Mouse (Mus musculus) neural tube, embryonic 10.5 days (tissue): ENCODE measurements at regions not wholly inside any gene's neighbourhood (a gene's known extent, or its start where the extent isn't known, plus 50 kb on each side); places are given as distances from the start of the nearest gene placed in this dataset.

ENCODE experiments used
- DNase-seq: peaks from one replicate; pipeline ENCODE4 v3.0.0-alpha.2; 2017; ENCODE audit warnings: low spot score; ENCODE audit errors: extremely low spot score

DNA sequence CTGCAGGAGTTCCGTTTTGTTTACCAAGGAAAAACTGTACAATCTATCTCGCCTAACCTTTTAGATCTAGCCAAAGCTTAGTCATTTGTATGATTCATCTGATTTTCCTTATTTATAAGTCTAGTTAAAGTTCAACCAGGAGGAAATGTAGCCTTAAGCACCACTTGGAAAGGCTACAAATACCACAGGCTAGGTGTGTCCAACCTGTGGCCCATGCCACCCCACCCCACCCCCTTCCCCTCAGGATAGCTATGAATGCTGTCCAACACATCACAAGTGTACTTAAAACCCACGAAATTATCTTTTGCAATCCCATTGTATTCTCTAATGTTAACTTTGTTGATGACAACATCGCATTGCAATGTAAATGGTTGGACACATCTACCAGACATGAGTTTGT lies 102.9 kb upstream of the Klf14 start:
- no peak for DNase-seq

DNA sequence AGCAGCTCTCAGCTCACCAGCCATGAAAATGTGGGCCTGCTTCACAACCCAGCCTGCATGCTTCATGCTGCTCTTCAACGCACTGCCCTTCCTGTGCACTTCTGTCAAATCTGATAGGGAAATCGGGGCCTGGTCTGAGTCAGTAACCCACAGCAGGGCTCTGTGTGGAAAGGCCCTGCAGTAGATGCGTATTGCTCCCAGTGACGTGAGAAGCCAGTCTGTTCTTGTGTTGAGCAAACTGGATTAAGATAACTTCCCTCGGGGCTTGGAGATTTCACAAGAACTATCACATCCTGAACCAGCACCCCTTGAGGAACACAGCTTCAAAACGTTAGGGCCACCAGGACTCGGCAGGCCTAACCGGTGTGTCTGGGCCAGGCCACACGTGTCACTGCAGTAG lies 106.5 kb upstream of the Klf14 start:
- DNase-seq: no peak

DNA sequence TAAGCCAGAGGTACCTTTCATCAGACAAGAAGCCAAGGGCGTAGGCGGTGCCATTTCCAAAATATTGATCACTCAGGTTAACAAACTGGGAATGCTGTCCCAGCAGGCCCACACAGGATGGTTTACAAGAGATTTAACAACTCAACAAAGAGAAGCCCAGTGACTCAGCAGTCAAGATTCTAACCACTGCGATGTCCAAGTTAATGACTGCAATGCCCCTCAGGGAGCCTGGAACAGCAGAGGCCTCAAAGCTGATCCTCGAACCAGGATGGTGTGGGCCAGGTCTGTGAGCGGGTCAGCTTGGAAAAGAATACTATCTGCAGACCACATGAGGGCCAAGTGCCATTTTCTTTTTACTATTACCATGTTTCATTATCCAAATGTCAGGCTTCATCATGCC lies 108.0 kb upstream of the Klf14 start:
- no peak for DNase-seq

DNA sequence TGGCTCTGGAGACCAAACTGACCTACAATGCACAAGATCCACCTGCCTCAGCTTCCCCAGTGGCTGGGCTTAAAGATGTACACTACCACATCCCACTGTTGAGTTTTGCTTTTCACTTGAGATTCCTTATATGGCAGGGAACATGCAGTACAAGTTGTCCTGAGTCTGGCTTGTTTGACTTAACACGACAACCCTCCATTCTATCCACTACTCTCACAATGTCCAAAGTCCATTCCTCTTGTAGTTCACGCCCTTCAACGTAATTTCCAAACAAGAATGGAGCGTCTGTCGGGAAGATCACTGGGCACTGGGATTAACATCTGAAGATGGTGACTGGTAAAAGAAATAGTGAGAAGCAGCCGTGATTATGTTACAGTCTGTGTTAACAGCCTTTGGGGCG lies 108.6 kb upstream of the Klf14 start:
- no peak for DNase-seq

DNA sequence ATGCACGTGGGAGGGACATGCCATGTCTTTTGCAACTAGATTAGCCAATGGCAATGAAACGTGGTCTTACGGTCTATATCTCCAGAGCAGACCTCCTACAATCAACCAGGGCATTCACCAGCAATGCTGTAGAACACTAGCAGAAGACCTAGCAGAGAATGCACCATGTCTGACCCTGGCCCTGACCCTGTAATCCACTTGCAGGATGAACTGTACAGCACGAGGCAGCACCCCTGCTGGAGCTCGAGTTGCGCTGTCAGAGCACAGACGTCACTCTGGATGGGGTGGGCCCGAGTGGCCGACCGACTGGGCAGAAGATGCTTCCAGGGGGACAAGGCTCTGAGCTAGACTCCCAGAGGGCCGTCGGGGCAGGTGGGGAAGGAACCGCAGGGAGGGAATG lies 110.4 kb upstream of the Klf14 start:
- DNase-seq: no peak

DNA sequence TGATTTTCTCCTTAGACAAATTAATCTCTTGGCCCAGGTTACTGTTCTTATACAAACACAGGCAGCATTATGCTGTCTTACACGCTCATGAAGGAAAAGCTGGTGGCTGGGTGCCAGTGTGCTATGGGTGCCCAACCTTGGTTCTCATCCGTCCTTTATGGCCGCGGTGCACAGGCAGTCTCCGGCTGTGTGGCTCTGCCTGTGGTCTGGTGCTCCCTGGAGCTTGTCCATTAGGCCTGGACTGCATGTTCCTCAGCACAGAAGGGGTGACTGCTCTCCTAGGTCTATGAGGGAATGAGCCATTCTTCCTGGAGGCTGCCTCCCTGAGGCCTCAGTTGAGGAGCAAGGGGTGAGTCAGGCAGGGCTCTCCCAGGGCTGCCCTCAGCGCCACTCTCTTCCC lies 111.7 kb upstream of the Klf14 start:
- no peak for DNase-seq

DNA sequence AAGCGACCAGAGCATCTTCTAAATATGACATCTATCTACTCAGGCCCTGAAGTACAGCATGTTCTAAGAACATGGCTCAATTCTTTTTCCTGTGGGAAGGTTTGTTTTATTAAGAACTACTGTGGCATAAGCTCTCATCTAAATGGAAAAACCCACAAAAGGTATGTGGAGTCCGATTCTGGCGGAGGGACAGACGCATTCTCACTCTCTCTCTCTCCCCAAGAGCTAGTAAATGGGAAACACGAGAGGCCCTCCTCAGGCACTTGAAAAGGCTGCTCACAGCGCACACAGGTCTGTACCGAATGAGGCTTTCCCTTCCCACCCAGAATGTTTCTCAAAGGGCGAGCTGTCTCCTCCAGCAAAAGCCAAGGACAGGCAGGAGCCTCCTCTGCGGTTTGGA lies 112.1 kb upstream of the Klf14 start:
- no peak for DNase-seq

DNA sequence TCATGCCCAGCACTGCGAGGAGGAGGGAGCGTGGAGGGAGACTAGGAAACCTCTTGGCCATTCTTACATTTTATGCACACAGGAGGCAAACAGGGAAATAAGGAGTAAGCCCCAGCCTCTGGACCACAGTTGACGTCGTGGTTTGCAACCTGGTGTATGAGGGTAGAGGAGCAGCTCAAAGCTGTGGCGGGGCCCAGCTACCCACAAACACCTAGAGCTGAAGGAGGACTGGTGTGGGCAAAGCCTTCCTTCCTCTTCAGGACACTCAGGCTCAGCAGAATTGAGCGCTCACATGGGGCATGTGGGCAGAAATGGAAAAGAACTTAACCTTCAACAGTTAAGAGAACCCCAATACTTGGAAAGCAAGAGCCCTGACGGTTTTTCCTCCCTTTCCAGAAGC lies 113.2 kb upstream of the Klf14 start:
- DNase-seq: no peak

DNA sequence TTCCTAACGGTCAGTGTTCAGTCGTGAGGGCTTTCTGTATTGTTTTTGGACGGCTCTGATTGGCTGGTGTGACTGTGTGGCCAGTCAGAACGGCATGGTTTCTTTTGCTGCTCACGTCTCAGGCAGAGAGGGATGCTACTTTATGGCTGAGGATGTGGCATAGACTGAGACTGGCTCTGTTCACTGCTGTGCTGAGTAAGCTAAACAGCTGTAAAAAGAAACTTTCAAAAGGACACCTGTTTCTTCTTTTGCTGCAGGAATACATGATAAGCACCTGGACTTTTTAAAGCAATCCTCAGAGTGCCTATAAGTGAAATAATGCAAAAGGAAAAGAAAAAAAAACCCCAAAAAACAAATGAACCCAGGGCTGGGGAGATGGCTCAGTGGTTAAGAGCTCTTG lies 113.7 kb upstream of the Klf14 start:
- no peak for DNase-seq

DNA sequence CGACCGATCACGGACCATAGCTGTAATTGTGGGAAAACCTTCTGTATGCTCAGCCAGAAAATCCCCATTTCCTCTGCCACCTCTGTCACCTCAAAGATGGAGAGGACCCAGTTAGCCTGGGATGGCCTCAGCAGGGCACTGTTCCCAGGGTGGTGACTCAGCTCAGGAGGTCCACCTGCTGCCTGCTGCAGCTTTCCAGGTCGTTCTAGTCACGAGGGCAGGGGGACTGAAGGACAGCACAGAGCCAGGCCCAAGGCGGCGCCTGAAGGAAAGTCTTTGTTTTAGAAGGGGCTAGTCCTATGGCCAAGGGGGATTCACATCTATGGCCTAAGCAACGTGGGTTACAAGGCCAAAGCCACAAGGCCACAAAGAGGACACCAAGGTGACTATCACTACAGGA lies 114.5 kb upstream of the Klf14 start:
- DNase-seq: no peak

DNA sequence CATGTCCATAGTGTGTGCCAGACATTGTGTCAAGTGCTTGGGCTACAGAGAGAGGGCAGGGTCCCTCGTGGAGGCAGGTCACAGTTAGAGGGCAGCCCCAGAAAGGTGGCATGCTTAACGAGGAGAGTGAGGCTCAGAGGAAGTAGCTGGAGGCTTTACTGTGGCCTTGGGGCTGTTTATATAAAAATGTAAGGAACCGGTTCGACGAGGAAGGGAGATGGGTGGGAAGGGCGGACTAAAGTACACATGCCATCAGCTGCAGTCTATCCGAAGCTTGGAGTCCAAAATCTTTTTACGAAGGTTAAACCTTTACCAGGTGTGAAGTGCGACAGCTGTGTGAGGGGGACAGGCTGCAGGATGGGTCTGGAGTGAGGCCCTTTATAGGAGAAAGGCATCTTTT lies 115.5 kb upstream of the Klf14 start:
- DNase-seq: no peak

DNA sequence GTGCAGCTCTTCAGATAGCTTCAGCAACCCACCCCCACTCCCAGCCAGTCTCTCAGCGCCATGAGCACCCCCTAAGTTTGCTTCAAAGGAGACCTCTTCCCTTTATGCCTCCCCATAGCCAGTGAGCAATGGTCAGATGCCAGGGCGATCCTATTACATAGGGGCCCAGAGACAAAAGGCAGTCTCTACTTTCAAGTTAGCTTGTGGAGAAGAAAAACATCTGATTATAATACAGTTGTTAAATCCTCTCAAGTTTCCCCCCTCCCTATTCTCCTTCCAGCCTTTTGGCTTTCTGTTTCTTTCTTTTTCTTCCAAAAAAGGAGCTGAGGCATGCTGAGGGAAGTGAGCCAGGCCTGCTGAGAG lies 116.3 kb upstream of the Klf14 start:
- no peak for DNase-seq

DNA sequence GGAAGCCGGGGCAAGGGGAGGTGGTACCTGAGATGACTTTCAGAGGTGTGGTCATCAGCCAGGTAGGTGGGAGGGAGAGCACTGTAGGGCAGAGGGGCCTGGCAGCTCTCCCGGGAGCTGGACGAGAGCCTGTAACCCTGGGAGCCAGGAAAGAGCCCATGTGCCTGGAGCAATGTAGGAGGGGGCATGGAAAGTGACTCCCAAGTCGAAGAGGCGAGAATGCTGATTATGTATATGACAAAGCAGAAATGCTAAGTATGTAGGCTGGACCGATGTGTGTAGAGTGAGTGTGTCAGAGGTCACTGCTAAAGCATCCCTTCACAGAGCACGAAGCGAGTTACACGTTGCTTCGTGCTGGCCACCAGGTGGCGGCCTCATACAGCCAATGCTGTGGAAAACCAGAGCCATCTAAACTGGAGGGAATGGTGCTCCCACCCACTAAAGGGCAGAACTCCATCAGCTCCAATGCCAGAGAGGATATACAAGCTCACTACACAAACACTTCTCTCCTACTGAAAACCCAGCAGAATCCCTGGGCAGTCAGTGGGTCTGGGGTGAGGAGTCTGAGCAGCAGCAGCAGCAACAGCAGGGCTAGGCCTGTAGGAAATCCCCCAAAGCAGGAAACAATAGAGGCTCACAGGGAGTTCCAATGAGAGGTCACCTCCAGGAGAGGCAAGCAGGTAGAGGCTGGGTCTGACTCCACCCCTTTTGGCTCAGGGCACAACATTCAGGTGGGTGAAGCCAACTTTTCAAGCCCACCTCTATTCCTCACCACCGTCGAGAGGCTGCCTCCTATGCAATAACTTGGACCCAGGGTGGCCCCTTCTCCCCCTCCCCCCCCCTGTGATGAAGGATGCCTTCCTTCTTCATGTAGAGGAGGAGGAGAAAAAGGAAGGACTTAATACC lies 116.9 kb upstream of the Klf14 start:
- DNase-seq: peak; percentile 78

DNA sequence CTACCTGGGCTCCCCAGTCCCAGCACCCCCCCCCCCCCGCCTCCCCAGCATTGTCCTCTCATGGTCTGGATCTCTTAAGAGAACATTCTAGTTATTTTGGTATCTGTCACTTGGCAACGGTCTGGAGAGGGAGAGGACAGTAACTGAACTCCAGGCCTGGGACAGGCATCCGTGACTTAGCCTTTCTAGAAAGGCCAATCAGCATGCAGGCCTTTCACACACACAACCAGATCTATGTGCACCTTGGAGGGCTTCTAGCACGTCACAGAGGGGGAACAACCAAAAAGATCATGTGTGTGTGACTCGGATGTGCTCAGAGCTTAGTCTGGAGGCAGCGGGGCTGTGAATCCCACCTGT lies 117.6 kb upstream of the Klf14 start:
- DNase-seq: no peak

DNA sequence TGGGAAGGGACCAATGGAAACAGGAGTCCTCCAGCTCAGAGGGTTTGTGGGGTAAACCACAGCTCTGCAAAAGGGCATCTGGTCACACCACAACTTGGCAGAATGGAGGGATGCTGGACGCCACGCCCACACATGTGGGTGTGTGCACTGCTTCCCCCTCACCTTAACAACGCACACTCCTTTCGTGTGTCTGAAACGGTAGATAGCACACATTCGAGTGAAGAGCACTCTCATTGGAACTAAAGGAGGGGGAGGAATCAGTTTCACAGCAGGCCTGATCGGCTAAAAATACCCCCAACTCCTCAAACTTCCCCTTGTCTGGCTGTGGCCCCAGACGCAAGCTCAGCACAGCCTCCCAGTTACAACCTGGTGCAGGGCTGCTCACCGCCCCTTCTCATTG lies 118.3 kb upstream of the Klf14 start:
- DNase-seq: no peak

DNA sequence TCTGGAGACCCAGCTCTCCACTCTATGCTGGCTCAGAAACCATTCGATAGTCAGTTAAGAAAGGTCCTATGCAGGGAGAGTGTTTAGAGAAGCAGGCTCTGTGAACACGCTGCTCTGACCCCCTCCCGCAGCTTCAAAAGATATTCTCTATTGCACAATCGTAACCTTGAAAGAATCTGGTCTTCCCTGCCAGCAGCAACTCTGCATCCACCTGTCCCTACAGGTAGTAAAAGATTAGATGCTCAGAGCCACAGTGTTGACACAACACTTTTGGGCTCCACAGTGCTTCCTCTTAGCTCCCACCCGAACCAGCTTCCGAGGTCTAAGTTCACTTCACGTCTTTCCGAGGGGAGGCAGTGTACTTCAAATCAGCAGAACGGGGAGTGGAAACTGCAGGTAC lies 118.9 kb upstream of the Klf14 start:
- no peak for DNase-seq

DNA sequence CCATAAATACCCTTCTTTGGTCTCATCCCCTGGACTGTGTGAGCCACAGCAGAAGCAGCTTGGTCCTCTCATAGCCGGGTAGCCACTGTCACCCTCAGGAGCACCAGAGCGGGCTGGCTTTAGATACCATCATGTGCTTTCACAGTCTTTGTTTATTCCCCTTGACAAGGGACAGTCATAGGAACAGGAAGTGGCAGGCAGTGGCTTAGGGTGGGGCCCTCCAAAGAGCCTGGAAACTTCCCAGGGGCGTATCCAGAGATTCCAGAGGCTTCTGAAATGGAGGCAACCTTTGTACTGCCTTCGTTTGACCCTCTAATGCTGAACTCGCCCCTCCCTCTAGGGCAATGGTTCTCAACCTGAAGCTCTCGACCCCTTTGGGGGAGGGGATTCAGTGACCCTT lies 119.5 kb upstream of the Klf14 start:
- no peak for DNase-seq

DNA sequence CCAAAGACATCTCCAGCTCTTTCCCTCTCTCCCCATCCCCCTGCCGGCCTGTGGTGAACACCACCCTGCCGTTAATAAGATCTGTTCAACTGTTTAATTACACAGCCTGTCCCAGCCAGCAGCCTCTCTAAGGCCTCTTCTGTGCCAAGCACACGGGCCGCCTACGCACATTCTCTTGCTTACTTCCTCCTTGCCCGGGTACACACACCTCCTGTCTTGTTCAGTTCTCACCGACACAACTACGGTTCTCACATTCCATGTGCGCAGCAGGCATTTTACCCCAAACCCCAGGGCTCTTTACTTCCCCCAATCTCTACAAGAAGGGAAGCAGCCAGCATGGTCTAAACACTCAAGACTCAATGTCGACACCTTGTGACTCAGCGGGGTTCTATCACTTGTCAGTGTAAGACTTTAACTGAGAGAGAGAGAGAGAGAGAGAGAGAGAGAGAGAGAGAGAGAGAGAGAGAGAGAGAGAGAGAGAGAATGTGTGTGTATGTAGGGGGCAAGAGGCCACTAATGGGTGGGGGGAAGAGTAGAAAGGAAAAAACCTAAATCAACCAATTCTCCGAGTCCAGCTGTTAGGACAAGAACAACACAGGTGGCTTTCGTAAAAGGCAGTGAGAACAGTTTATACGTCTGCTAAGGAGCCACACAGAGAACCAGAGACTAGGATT lies 120.8 kb upstream of the Klf14 start:
- DNase-seq: no peak

DNA sequence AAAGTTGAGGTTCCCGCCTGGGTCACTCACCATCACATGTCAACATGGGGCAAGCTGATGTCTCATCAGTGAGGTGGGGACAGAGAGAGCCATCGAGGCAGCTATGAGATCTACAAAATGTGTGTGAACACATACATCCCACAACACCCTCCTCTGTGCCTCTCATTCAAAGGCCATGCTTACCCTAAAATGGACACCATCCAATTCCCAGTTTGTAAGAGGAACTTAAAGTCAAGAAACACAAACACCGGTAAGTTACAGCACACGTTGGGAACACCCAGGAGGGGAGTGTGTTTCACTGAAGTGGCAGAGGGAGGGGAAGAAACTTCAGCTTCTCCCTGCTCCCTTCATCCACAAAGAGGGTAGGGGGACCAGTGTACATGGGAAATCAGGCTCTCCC lies 121.4 kb upstream of the Klf14 start:
- DNase-seq: no peak

DNA sequence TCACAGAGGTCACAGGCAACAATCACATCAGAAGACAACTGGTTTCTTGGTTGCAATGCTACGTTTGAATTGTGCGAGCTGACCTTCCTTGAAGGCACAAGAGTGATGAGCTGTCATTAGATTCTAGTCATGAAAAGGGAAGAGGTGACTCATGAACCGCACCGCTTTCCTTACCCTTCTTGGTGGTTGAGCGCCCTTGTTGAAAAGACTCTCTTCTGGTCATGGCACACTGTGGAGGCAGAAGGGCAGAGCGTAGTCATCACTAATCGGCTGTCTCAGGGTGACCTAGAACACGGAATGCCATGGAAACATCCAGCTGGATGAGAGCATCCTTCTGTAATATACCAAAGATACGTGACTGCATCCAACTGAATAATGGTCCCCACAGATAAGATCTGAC lies 121.8 kb upstream of the Klf14 start:
- no peak for DNase-seq

DNA sequence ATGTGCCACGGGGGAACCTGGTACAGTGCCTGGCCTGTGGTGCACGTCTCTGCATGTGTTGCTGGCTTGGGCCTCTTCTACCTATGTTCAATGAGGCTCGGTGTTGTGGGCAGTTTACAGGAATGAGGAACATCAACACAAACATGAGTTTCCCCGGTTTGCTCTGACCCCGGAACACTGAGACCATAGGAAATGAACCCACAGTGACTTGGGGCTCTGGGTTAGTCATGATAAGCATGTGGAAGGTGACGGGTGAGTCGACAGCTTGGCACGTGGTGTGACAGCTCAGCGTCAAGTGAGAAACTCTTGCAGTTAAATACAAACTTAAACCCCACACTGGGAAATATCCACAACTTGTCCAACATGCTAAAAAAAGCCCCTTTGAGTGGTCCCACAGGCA lies 122.4 kb upstream of the Klf14 start:
- DNase-seq: no peak

DNA sequence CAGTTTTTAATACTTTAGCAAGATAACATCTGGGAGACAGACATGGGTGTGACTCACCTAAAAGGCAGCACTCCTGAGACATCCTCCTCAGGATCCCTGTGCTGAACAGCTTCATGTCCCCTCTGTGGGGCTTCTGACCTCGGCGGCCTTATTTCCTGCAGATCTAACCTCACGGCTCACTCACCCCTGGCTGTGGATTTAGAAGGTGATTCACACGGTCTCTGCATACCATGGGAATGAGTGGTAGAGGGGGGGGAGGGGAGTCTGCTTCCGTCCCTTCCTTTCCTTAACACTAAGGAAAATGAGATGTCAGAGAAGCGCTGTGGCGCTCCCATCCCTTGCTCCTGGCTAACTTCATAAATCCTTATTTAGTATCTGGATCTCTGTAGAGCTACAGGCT lies 123.1 kb upstream of the Klf14 start:
- DNase-seq: no peak
